Mouse (Mus musculus) lung, postnatal 0 days (tissue): ENCODE results near the gene Nkain2. TPM values are rescaled to one million over a fixed set of nuclear protein-coding genes. Genes with fewer than 3 reads are reported as not detected.
A peak's percentile ranks its signal among the peaks of the same experiment; 100 is the strongest.

Experiments used
- ATAC-seq: fragments of 200-750 bp; cut with Nextera tagmentation; 2 replicates; pipeline ENCODE4 v1.8.0; 2017; ENCODE audit warnings: moderate library complexity
- DNase-seq: peaks from one replicate; pipeline ENCODE4 v3.0.0-alpha.2; 2016; ENCODE audit warnings: low spot score
- H3K27ac ChIP-seq: fragments of 300-500 bp; sonication (generic); 2 replicates; pipeline ENCODE4 v1.5.1; 2014; ENCODE audit warnings: antibody characterized with exemption, mild to moderate bottlenecking, low read length, mixed read lengths
- H3K27me3 ChIP-seq: fragments of 300-500 bp; sonication (generic); replicated peaks from 2 replicates; pipeline ENCODE4 v1.6.1; 2014; ENCODE audit warnings: low read length, mixed read lengths; ENCODE audit not compliant: insufficient read depth
- H3K36me3 ChIP-seq: fragments of 300-500 bp; sonication (generic); 2 replicates; pipeline ENCODE4 v1.6.1; 2014; ENCODE audit warnings: low read length, mixed read lengths; ENCODE audit not compliant: insufficient read depth
- H3K4me1 ChIP-seq: fragments of 300-500 bp; sonication (generic); 2 replicates; pipeline ENCODE4 v1.6.1; 2014; ENCODE audit warnings: antibody characterized with exemption, low read depth, low read length, mixed read lengths; ENCODE audit not compliant: insufficient read depth
- H3K4me2 ChIP-seq: fragments of 300-500 bp; sonication (generic); replicated peaks from 2 replicates; pipeline ENCODE4 v1.6.1; 2014; ENCODE audit warnings: low read depth, mild to moderate bottlenecking, low read length, moderate library complexity, mixed read lengths
- H3K4me3 ChIP-seq: fragments of 300-500 bp; sonication (generic); 2 replicates; pipeline ENCODE4 v1.5.1; 2014; ENCODE audit warnings: low read depth, low read length
- H3K9ac ChIP-seq: fragments of 300-500 bp; sonication (generic); replicated peaks from 2 replicates; pipeline ENCODE4 v1.6.1; 2014; ENCODE audit warnings: low read depth, mild to moderate bottlenecking
- H3K9me3 ChIP-seq: fragments of 300-500 bp; sonication (generic); 2 replicates; pipeline ENCODE4 v1.6.1; 2016; ENCODE audit warnings: low read length, mixed read lengths
- CTCF ChIP-seq: IDR thresholded peaks from 2 replicates; pipeline ENCODE4 v1.5.1; 2016; ENCODE audit warnings: antibody characterized with exemption, mild to moderate bottlenecking
- EP300 ChIP-seq: IDR thresholded peaks from 2 replicates; pipeline ENCODE4 v1.6.1; 2016; ENCODE audit warnings: antibody characterized with exemption, mild to moderate bottlenecking, control low read depth
- WGBS: fragments of 180-500 bp; shearing (Covaris S2); extraction: QIAGEN DNeasy Blood & Tissue Kit; methylation state at CpG from one replicate; pipeline ENCODE4 v1.1.7; 2014; 5-methylcytosine and 5-hydroxymethylcytosine counted together
- polyA plus RNA-seq: library from polyadenylated mRNA; unstranded; fragments of >200 nt; fragmentation: Nextera tagmentation; extraction: Ambion mirVana; gene quantifications from 2 replicates; pipeline ENCODE4 v1.2.1, GENCODE M21; 2015

Gene Nkain2
- polyA plus RNA-seq, 1 experiment from 2014 or later = not detected

DNA sequence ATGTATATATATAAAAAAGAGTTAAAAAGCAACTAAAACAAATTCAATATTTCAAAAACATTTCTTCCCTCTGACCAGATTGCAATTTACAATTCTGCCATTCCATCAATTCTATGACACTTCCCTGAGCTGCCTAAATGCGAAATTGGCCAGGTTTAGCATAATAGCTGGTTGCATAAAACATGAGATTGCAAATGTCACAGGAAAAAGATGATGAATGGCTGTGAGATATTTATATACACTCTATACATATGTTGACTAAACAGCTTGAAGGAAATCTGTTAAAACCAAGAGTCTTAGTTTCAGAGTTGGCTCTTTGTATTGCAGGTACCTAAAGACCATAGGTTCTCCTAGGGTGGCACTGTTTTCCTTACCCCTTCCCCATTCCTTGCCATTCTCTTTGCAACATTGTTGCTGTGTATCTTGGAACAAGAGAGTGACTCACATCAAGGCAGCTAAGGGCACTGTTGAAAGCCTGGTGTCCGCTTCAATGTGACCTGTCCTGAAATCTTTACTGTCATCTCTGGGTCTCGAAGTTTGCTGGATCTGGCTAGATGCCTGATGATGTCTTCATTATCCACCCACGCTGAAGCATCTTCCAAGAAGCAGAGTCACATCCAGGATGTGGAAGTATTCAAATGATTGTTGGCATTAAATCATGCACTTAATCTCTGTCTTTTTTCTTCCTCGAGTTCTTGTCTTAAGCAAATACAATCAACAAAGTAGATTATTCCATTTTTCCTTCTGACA, 837.5 kb downstream of the Nkain2 start:
- no peak for TF ChIP-seq CTCF
- no peak for TF ChIP-seq EP300
- H3K4me2 ChIP-seq = no peak overlapping the region
- ATAC-seq = no peak
- H3K4me1 ChIP-seq = no peaks in the 10 kb centered on the region
- H3K9ac ChIP-seq = no peak overlapping the region
- WGBS = 65% methylated on average over 5 of the region's 5 CpGs
- no peak overlapping the region for H3K27ac ChIP-seq
- H3K9me3 ChIP-seq = no peaks in the 10 kb centered on the region
- no peaks in the 10 kb centered on the region for H3K27me3 ChIP-seq
- no peak for DNase-seq
- H3K36me3 ChIP-seq = no peaks in the 10 kb centered on the region
- no peak overlapping the region for H3K4me3 ChIP-seq

DNA sequence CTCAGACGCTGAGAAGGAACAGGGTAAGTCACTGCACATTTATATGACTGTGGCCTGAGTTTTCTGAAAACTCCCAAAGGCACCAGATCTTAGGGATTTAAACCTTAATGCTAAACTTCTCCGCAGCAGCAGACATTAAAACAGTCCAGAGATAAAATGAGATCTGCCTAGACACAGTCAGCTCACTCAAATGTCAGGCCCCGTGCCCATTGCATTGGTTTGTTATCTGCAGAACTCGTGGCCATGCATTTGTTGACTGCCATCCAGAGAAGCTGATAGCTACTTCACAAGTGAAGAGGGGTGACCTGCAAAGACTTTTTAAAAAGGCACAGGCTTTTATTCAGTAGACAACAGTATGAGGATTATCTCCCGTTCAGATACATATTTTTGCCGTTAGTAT, 838.2 kb downstream of the Nkain2 start:
- no peak overlapping the region for H3K27ac ChIP-seq
- no peak for ATAC-seq
- no peaks in the 10 kb centered on the region for H3K9me3 ChIP-seq

DNA sequence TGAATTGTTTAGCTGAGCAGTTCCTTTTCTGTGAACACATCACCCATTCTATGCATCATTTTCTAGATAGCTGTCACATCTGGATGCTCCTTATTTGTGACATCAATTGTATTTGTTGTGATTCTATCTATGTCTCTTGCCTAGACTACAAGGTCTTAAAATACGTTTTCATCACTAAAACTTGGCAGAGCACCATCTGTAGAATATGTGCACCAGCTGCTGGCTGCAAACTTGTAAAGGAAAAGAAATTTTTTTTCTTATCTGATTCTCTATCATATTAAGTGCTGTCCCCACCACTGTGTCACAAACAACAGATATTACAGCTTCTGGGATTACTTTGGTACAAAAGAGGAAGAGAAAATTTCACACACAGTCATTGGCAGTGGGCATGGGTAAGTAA, 860.3 kb downstream of the Nkain2 start:
- Histone ChIP-seq H3K4me2 (no peak overlapping the region), H3K4me1 (no peaks in the 10 kb centered on the region), H3K27me3 (no peaks in the 10 kb centered on the region), H3K9ac (no peak overlapping the region), H3K4me3 (no peak overlapping the region), H3K27ac (no peak overlapping the region), H3K36me3 (no peaks in the 10 kb centered on the region), H3K9me3 (no peaks in the 10 kb centered on the region)
- no peak for DNase-seq
- no peak for ATAC-seq
- no peak for TF ChIP-seq EP300
- no peak for TF ChIP-seq CTCF
- 24% methylated on average over 1 of the region's 1 CpGs for WGBS

More for the DNA sequence above, 838.2 kb downstream of the Nkain2 start:
- H3K4me2 ChIP-seq = no peak overlapping the region
- no peak for DNase-seq
- WGBS = 75% methylated on average over 6 of the region's 6 CpGs
- H3K4me1 ChIP-seq = no peaks in the 10 kb centered on the region
- no peaks in the 10 kb centered on the region for H3K36me3 ChIP-seq
- TF ChIP-seq CTCF = no peak
- no peak for TF ChIP-seq EP300
- no peaks in the 10 kb centered on the region for H3K27me3 ChIP-seq
- H3K4me3 ChIP-seq = no peak overlapping the region
- no peak overlapping the region for H3K9ac ChIP-seq

- H3K4me2 ChIP-seq = no peak overlapping the region
- no peak for DNase-seq
- no peak overlapping the region for H3K4me3 ChIP-seq
- H3K9me3 ChIP-seq = no peaks in the 10 kb centered on the region
- WGBS = 44% methylated on average over 1 of the region's 1 CpGs
- no peak for TF ChIP-seq EP300
- no peak for TF ChIP-seq CTCF
- no peaks in the 10 kb centered on the region for H3K27me3 ChIP-seq
- no peak overlapping the region for H3K27ac ChIP-seq
- H3K9ac ChIP-seq = no peak overlapping the region
- no peaks in the 10 kb centered on the region for H3K4me1 ChIP-seq
- ATAC-seq = no peak
- no peaks in the 10 kb centered on the region for H3K36me3 ChIP-seq
Measured at GRCm38 (mm10) chr10:32018385-32018784, 871.9 kb downstream of the Nkain2 start.

GRCm38 (mm10) chr10:32001216-32001753, 889.0 kb downstream of the Nkain2 start:
- ATAC-seq (no peak), DNase-seq (no peak)
- no peaks in the 10 kb centered on the region for H3K36me3 ChIP-seq
- H3K9me3 ChIP-seq = no peaks in the 10 kb centered on the region
- 89% methylated on average over 1 of the region's 1 CpGs for WGBS
- H3K27me3 ChIP-seq = no peaks in the 10 kb centered on the region
- no peak overlapping the region for H3K4me2 ChIP-seq
- H3K4me3 ChIP-seq = no peak overlapping the region
- no peaks in the 10 kb centered on the region for H3K4me1 ChIP-seq
- TF ChIP-seq CTCF (no peak), EP300 (no peak)
- H3K27ac ChIP-seq = no peak overlapping the region
- no peak overlapping the region for H3K9ac ChIP-seq

- Histone ChIP-seq H3K9ac (no peak overlapping the region), H3K4me2 (no peak overlapping the region), H3K27ac (no peak overlapping the region), H3K27me3 (no peaks in the 10 kb centered on the region), H3K4me3 (no peak overlapping the region), H3K9me3 (no peaks in the 10 kb centered on the region), H3K36me3 (no peaks in the 10 kb centered on the region), H3K4me1 (no peaks in the 10 kb centered on the region)
- WGBS = 37% methylated on average over 1 of the region's 1 CpGs
- TF ChIP-seq EP300 = peak; percentile 91
- TF ChIP-seq CTCF = no peak
- DNase-seq (peak; percentile 62), ATAC-seq (peak; percentile 87)
Measured at GRCm38 (mm10) chr10:31993205-31993604, 897.1 kb downstream of the Nkain2 start.
